ENCODE assay signal across 32 mouse cellular contexts in the genomic region with DNA sequence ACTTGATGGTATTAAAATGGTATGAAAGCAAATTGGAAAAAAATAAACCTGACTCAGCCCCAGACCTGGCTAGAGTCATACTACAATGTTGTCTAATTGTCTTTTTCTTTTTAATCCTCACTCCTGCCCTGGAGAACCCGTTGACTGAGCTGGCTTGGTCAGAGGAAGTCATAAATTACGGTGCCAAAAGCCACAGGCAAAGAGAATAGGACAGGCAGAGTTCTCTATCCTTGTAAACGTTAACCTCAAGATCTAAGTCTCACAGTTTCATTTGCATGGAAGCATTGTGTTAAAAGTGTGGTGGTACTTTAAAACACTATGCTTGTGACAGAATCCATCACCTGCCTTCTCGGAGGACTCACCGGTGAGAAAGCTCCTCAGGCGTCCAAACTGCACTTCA.
"Had no signal": no experiment of that assay in that cellular context is flagged by ENCODE, and none has a peak within 500 bp of the region (broad histone marks: within the 10 kb centered on the region; RNA-seq: fewer than 3 reads in every experiment).

No protein-coding gene starts in this region.

- H3K27ac ChIP-seq: limb, embryonic 10.5 days; limb, embryonic 12.5 days; limb, embryonic 13.5 days; limb, embryonic 15.5 days; liver, embryonic 12.5 days; liver, embryonic 13.5 days; liver, embryonic 14.5 days; liver, embryonic 15.5 days; lung, embryonic 15.5 days; macrophage; midbrain, embryonic 12.5 days; midbrain, embryonic 13.5 days; midbrain, embryonic 15.5 days; neural tube, embryonic 12.5 days; neural tube, embryonic 13.5 days had no signal

- ATAC-seq: liver, embryonic 12.5 days; liver, postnatal 0 days; lung, postnatal 0 days; midbrain, embryonic 13.5 days; midbrain, embryonic 15.5 days; midbrain, embryonic 16.5 days had no signal

- H3K9ac ChIP-seq: limb, embryonic 12.5 days; limb, embryonic 13.5 days; limb, embryonic 15.5 days; liver, embryonic 12.5 days; liver, embryonic 13.5 days; liver, embryonic 14.5 days; liver, embryonic 15.5 days; liver, postnatal 0 days; lung, embryonic 14.5 days; lung, embryonic 15.5 days; midbrain, embryonic 12.5 days; midbrain, embryonic 13.5 days; midbrain, embryonic 15.5 days; neural tube, embryonic 12.5 days; neural tube, embryonic 13.5 days had no signal

- H3K9me3 ChIP-seq: limb, embryonic 10.5 days; limb, embryonic 12.5 days; limb, embryonic 13.5 days; limb, embryonic 15.5 days; liver, embryonic 12.5 days; liver, embryonic 13.5 days; liver, embryonic 15.5 days; lung, embryonic 15.5 days; megakaryocyte, embryonic 14.5 days; midbrain, embryonic 12.5 days; midbrain, embryonic 13.5 days; midbrain, embryonic 15.5 days; neural tube, embryonic 12.5 days; neural tube, embryonic 13.5 days had no signal

- H3K4me3 ChIP-seq: limb, embryonic 10.5 days; limb, embryonic 12.5 days; limb, embryonic 13.5 days; limb, embryonic 15.5 days; liver, embryonic 12.5 days; liver, embryonic 13.5 days; liver, embryonic 15.5 days; lung, embryonic 15.5 days; megakaryocyte, embryonic 14.5 days; midbrain, embryonic 12.5 days; midbrain, embryonic 13.5 days; midbrain, embryonic 15.5 days; myocyte; neural tube, embryonic 12.5 days; neural tube, embryonic 13.5 days had no signal

- H3K4me1 ChIP-seq: limb, embryonic 10.5 days; limb, embryonic 12.5 days; limb, embryonic 13.5 days; limb, embryonic 15.5 days; lung, embryonic 15.5 days; midbrain, embryonic 12.5 days; midbrain, embryonic 13.5 days; midbrain, embryonic 15.5 days; neural tube, embryonic 12.5 days; neural tube, embryonic 13.5 days had no signal

- H3K27me3 ChIP-seq: limb, embryonic 12.5 days; limb, embryonic 13.5 days; limb, embryonic 15.5 days; liver, embryonic 12.5 days; liver, embryonic 13.5 days; liver, embryonic 15.5 days; lung, embryonic 15.5 days; megakaryocyte, embryonic 14.5 days; midbrain, embryonic 12.5 days; midbrain, embryonic 13.5 days; midbrain, embryonic 15.5 days; neural tube, embryonic 12.5 days; neural tube, embryonic 13.5 days had no signal

- H3K4me2 ChIP-seq: limb, embryonic 12.5 days; limb, embryonic 13.5 days; limb, embryonic 15.5 days; liver, embryonic 11.5 days; liver, embryonic 12.5 days; liver, embryonic 13.5 days; liver, embryonic 15.5 days; lung, embryonic 14.5 days; lung, embryonic 15.5 days; midbrain, embryonic 11.5 days; midbrain, embryonic 12.5 days; midbrain, embryonic 13.5 days; midbrain, embryonic 15.5 days; neural tube, embryonic 12.5 days; neural tube, embryonic 13.5 days had no signal

- DNase-seq: left cerebral cortex, postnatal 4 days; liver; liver, embryonic 13.5 days; liver, postnatal 0 days; lung, adult 18-20 months; lung, adult 2 months; lung, embryonic 14.5 days; lung, postnatal 10 days; lung, postnatal 14 days; lung, postnatal 36 days; lung, postnatal 4 days; midbrain, embryonic 14.5 days had no signal
